Mouse (Mus musculus): Measurements from ENCODE around the gene Saa2. TPM values are rescaled to one million over a fixed set of nuclear protein-coding genes. Genes with fewer than 3 reads are reported as not detected.
A peak's percentile ranks its signal among the peaks of the same experiment; 100 is the strongest.

Saa2 gene
- total RNA-seq, 2 experiments from 2014 or later, result 0.35 TPM; not detected in 1

GRCm38 (mm10) chr7:46746381-46746780 lies 5.2 kb upstream of the Saa2 start:
- peak; percentile 28 for DNase-seq
- intact Hi-C loops (cut with DNase I; ENCODE audit: low total_unique reads), result no loop called here

DNA sequence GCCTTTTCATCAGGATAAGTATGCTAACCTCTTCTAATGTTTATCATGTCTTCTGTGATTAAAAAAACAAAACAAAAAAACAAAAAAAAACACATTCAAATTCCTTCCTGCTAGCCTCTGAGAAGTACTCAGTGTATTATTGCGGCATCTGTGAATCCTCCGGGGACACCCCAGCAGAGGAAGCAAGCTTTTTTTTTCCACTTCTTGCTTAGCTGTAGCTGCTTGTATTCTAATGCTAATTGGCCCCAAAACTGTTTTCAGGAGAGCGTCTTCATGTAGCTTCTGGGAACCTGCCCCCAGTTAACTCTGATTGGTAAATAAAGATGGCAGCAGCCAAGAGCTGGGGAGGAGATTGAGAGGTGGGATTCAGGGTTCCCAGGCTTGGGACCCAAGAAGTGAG lies 3.1 kb upstream of the Saa2 start:
- DNase-seq, result no peak

GRCm38 (mm10) chr7:46761049-46761795 lies 9.6 kb downstream of the Saa2 start:
- intact Hi-C loops (cut with DNase I; ENCODE audit: low total_unique reads), result no loop called here

More for the DNA sequence above, 3.1 kb upstream of the Saa2 start:
- intact Hi-C loops (cut with DNase I; ENCODE audit: low total_unique reads), result no loop called here

DNA sequence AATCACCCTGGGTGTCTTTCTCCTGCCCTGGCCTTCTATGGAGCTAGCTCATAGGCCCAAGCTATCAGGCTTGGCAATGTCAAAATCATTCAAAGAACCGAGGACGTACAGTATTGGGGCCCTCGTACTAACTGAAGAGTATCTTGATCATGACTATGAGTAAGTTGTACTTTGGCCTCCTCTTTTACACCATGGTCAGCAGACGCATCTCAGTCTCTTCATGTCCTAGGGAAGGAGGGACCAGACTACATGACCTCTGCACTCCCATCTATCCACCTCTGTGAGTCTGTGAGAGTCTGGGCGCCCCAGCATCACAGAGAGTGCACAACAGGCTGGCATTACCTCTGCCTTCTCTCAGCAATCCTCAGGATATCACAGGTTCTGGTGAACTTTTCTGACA lies 11.0 kb downstream of the Saa2 start:
- intact Hi-C loops (cut with DNase I; ENCODE audit: low total_unique reads), result no loop called here
- no peak for DNase-seq

More at GRCm38 (mm10) chr7:46761049-46761795, 9.6 kb downstream of the Saa2 start:
- no peak for DNase-seq

- intact Hi-C loops (cut with DNase I; ENCODE audit: low total_unique reads), result loop anchor here (5.0 kb wide), 1 partner anchor 52 kb away; the partner anchor contains the start of gene Saal1
- no peak for DNase-seq
Measured at GRCm38 (mm10) chr7:46764672-46765071, 13.1 kb downstream of the Saa2 start.

DNA sequence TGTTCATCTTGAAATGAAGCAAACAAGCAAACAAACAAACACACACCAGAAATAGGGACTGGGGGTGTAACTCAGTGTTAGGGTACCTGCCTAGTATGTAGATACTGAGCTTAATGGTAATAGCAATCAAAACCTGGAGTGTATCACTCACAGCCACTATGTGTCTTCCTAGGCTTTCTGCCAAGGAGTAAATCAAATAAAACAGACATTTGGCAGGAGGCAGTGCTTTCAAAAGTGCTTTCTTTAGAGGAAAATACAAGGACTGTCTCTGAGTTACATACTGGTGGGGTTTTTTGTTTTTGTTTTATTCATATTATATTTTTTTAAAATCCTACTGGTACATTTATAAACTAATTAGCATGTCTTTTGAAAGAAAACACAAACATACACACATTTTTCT lies 15.8 kb downstream of the Saa2 start:
- intact Hi-C loops (cut with DNase I; ENCODE audit: low total_unique reads), result loop anchor here (5.0 kb wide), 1 partner anchor 55 kb away; the partner anchor contains the start of gene Saal1
- DNase-seq, result no peak

DNA sequence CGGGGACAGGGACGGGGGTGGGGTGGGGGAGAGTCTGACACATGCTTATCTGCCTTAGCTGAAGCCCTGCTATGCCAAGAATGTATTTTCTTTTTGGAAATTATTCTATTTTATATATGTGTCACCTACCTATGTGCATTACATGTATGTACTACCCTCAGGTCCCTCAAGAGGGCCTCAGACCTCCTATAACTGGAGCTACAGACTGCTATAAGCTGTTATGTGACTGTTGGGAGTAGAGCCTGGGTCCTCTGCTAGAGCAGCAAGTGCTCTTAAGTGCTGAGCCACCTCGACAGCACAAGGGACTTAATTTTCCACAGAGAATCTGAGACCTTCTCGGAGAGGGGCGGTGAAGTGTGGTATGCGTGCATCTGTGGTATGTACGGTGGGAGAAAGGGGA lies 16.9 kb downstream of the Saa2 start:
- intact Hi-C loops (cut with DNase I; ENCODE audit: low total_unique reads), result loop anchor here (5.0 kb wide), 1 partner anchor 56 kb away; the partner anchor contains the start of gene Saal1
- DNase-seq, result no peak

GRCm38 (mm10) chr7:46770706-46771105 lies 19.1 kb downstream of the Saa2 start:
- intact Hi-C loops (cut with DNase I; ENCODE audit: low total_unique reads), result no loop called here
- DNase-seq, result peak; percentile 22

- intact Hi-C loops (cut with DNase I; ENCODE audit: low total_unique reads), result no loop called here
Measured at GRCm38 (mm10) chr7:46789177-46789849, 37.7 kb downstream of the Saa2 start.

GRCm38 (mm10) chr7:46793871-46794270 lies 42.3 kb downstream of the Saa2 start:
- no peak for DNase-seq
- intact Hi-C loops (cut with DNase I; ENCODE audit: low total_unique reads), result no loop called here

More at GRCm38 (mm10) chr7:46789177-46789849, 37.7 kb downstream of the Saa2 start:
- DNase-seq, result no peak

DNA sequence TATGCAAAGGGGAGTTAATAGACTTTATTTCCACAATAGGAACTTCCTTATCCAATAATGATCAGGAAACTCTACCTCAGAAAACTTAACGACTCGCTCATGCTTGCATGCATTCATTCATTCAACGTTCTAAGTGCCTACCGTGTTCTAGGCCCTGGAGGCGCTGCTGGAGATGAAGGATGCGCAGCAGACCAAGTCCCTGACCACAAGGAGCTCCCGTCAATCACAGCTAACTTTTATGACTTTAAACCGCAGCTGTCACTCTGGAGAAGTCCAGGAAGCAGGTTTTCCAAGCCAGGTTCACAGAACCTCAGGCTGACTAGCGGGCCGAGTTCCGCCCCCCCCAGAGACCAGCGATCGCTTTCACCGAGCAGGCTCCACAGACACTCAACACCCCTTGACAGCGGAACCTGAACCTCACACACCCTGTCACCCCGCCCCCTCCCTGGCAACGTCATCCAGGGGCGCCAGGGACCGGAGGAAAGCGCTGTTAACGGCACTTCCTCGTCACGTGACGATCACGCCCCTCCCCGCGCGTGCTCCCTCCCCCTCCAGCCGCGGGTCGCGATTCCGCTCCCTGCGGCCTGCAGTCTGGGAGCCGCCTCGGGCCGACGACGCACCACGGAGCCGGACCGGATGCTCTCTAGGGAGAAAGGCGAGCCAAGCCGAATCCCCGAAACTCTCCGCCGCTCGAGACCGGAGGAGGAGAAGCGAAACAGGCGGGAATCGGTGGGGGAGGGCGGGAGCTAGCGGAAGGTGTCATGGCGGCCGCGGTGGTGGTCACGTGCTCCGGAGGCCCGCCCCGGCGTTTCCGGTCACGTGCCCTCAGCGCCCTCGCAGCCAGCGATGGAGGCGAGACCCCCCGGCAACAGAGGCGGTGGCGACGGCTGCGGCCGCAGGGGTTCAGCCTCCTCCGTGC lies 44.0 kb downstream of the Saa2 start, which contains the start of the genes Hps5 and Gtf2h1:
Gene Hps5, minus strand, starts transcription at position 778 of the 919 bp plus-strand sequence.
Gene Gtf2h1, plus strand, starts transcription at position 817 of the 919 bp plus-strand sequence.
- DNase-seq, result peak; percentile 99
- intact Hi-C loops (cut with DNase I; ENCODE audit: low total_unique reads), result no loop called here

DNA sequence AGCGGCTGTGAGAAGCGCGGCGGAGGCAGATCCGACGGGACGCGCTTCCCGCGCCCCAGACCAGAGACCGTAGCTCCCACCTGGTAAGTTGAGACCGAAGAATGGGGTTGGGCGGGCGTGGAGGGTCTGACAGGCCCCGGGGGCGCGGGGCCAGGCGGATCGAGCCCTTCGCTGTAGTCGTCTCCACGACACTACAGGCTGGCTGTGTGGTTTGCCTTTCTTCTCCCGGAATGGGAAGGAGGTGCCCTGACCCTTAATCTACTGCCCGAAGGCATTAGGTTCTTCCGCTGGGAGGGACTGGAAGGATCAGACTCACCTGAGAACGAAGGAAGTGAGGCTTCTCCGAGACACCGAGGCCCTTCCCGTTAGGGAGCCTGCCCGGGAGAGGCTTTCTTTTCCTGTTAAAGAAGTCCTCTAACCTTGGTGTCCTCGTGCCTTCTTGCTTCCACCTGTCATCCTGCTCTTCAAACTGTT lies 44.7 kb downstream of the Saa2 start:
- intact Hi-C loops (cut with DNase I; ENCODE audit: low total_unique reads), result no loop called here

DNA sequence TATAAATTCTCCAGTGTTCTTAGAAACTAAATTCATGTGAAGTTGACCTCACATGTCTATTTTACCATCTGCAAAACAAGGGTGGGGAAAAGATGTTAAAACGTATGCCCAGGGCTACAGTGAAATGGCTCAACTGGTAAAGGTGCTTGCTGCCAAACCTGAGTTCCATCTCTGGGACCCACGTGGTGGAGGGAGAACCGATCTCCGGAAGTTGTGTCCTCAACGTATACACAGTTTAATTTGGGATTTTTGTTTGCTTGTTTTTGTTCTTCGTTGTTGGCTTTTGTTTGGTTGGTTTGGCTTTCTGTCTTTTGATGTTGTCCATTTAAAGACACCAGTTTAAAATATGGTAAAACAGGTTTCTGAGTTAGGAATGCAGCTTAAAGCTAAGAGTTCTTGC lies 45.2 kb downstream of the Saa2 start:
- DNase-seq, result no peak
- intact Hi-C loops (cut with DNase I; ENCODE audit: low total_unique reads), result no loop called here

More for the DNA sequence above, 44.7 kb downstream of the Saa2 start:
- DNase-seq, result no peak

Other genes with a start within 250 kb of the Saa2 start
- gene Sergef, start 112.0 kb upstream of the Saa2 start, total RNA-seq (2021), result 1 to 10 TPM; 3.6 to 4.7 TPM
- gene Tph1, start 79.3 kb upstream of the Saa2 start, total RNA-seq (2021), result 1 to 10 TPM in 1 of 2 experiments, under 1 TPM in 1; 0.47 to 1.4 TPM
- gene Saal1, start 41.1 kb upstream of the Saa2 start, total RNA-seq (2021), result 1 to 10 TPM; 4.1 to 4.9 TPM
- gene Saa3, start 36.1 kb upstream of the Saa2 start, total RNA-seq (2021), result not detected
- not detected for gene Saa4, start 19.2 kb upstream of the Saa2 start, total RNA-seq (2021)
- gene Saa1, start 8.8 kb upstream of the Saa2 start, total RNA-seq (2021), result under 1 TPM in 1 of 2 experiments, not detected in 1; 0.40 TPM
- gene Hps5, start 44.3 kb downstream of the Saa2 start, total RNA-seq (2021), result 10 to 100 TPM; 10.5 to 11.9 TPM
- gene Gtf2h1, start 44.3 kb downstream of the Saa2 start, total RNA-seq (2021), result 10 to 100 TPM; 14.5 to 16.8 TPM
- 1,000 to 10,000 TPM; 2,600 to 2,686 TPM for gene Ldha, start 89.7 kb downstream of the Saa2 start, total RNA-seq (2021)
- not detected for gene Ldhc, start 109.4 kb downstream of the Saa2 start, total RNA-seq (2021)
- 10 to 100 TPM; 43.4 to 49.2 TPM for gene Tsg101, start 168.2 kb downstream of the Saa2 start, total RNA-seq (2021)
- gene Uevld, start 206.7 kb downstream of the Saa2 start, total RNA-seq (2021), result 10 to 100 TPM; 10.2 TPM
- gene Gm9999, start 231.8 kb downstream of the Saa2 start, total RNA-seq (2021), result not detected

Data from gastrocnemius, postnatal 14 days (tissue).